Mouse (Mus musculus): ENCODE data around the gene Tada2a.
A peak's percentile ranks its signal among the peaks of the same experiment; 100 is the strongest.

The Tada2a gene

GRCm38 (mm10) chr11:84066071-84066481, 63.3 kb downstream of the Tada2a start:
- DNase-seq (ENCODE audit: low read depth, low spot score), result no peak

GRCm38 (mm10) chr11:84063631-84064209, 65.7 kb downstream of the Tada2a start:
- no peak for DNase-seq (ENCODE audit: low read depth, low spot score)

GRCm38 (mm10) chr11:84062805-84063204, 66.6 kb downstream of the Tada2a start:
- no peak for DNase-seq (ENCODE audit: low read depth, low spot score)

- no peak for DNase-seq (ENCODE audit: low read depth, low spot score)
These were observed 67.5 kb downstream of the Tada2a start for GRCm38 (mm10) chr11:84061881-84062280.

GRCm38 (mm10) chr11:84060635-84061034, 68.8 kb downstream of the Tada2a start:
- no peak for DNase-seq (ENCODE audit: low read depth, low spot score)

GRCm38 (mm10) chr11:84059784-84060183, 69.6 kb downstream of the Tada2a start:
- DNase-seq (ENCODE audit: low read depth, low spot score), result no peak

- DNase-seq (ENCODE audit: low read depth, low spot score), result no peak
These were observed 72.0 kb downstream of the Tada2a start for GRCm38 (mm10) chr11:84057418-84057817.

GRCm38 (mm10) chr11:84053524-84054163, 75.8 kb downstream of the Tada2a start:
- DNase-seq (ENCODE audit: low read depth, low spot score), result no peak

GRCm38 (mm10) chr11:84053055-84053454, 76.3 kb downstream of the Tada2a start:
- DNase-seq (ENCODE audit: low read depth, low spot score), result no peak

- DNase-seq (ENCODE audit: low read depth, low spot score), result peak; percentile 12
These were observed 81.0 kb downstream of the Tada2a start for GRCm38 (mm10) chr11:84048411-84048810.

GRCm38 (mm10) chr11:84047270-84047669, 82.1 kb downstream of the Tada2a start:
- no peak for DNase-seq (ENCODE audit: low read depth, low spot score)

- DNase-seq (ENCODE audit: low read depth, low spot score), result no peak
These were observed 84.4 kb downstream of the Tada2a start for GRCm38 (mm10) chr11:84044988-84045387.

GRCm38 (mm10) chr11:84042808-84043762, 86.3 kb downstream of the Tada2a start:
- peak; percentile 89 for DNase-seq (ENCODE audit: low read depth, low spot score)

- DNase-seq (ENCODE audit: low read depth, low spot score), result no peak
These were observed 88.8 kb downstream of the Tada2a start for GRCm38 (mm10) chr11:84040621-84041020.

- DNase-seq (ENCODE audit: low read depth, low spot score), result no peak
These were observed 95.7 kb downstream of the Tada2a start for GRCm38 (mm10) chr11:84033671-84034070.

- no peak for DNase-seq (ENCODE audit: low read depth, low spot score)
These were observed 96.8 kb downstream of the Tada2a start for GRCm38 (mm10) chr11:84032559-84032958.

GRCm38 (mm10) chr11:84031971-84032370, 97.4 kb downstream of the Tada2a start:
- peak; percentile 59 for DNase-seq (ENCODE audit: low read depth, low spot score)

Data from mesoderm, embryonic 11.5 days (tissue).